Mouse (Mus musculus): Measurements from ENCODE around the gene Ddc. TPM values are rescaled to one million over a fixed set of nuclear protein-coding genes. Genes with fewer than 3 reads are reported as not detected.

The Ddc gene
- total and polyA plus RNA-seq, 3 experiments, result 0.17 to 0.33 TPM; not detected in 1

GRCm38 (mm10) chr11:11878278-11878980, 19.5 kb downstream of the Ddc start:
- in situ Hi-C loops (cut with MboI; ENCODE audit: low pct_ligation_motif_present, low pct_unique_long_range_greater_than_20kb, low sequenced_read_pairs) (no loop called here), dilution Hi-C loops (cut with MboI; ENCODE audit: extremely low pct_ligation_motif_present, extremely low pct_unique_long_range_greater_than_20kb, low sequenced_read_pairs) (no loop called here)
- H3K27ac ChIP-seq (ENCODE audit: insufficient read depth, low read depth), result no peak overlapping the region
- no peaks in the 10 kb centered on the region for H3K79me2 ChIP-seq (replicated peaks; ENCODE audit: control insufficient read depth, extremely low read depth, insufficient read depth, poor library complexity, severe bottlenecking)
- H3K36me3 ChIP-seq (replicated peaks in 1 of 2; ENCODE audit: control insufficient read depth in 1 of 2, insufficient read depth in 1 of 2, low read length in 1 of 2), result no peaks in the 10 kb centered on the region
- no peaks in the 10 kb centered on the region for H3K27me3 ChIP-seq (replicated peaks)
- no peak overlapping the region for H3K4me2 ChIP-seq (ENCODE audit: insufficient read depth, low read depth, poor library complexity, severe bottlenecking)
- TF ChIP-seq ZMIZ1 (IDR thresholded peaks at IDR 0.05; ENCODE audit: low read depth, low read length), result no peak
- peak; percentile 7; the same call in 1 of the 2 replicates for TF ChIP-seq ZNF384 (IDR thresholded peaks at IDR 0.05; ENCODE audit: low read depth, low read length)
- DNase-seq (ENCODE audit: extremely low read depth), result no peak
- H3K4me3 ChIP-seq (replicated peaks in 1 of 3; ENCODE audit: low read depth in 2 of 3, low read length in 2 of 3, poor library complexity in 1 of 3), result no peak overlapping the region
- no peak overlapping the region for H3K9ac ChIP-seq (ENCODE audit: insufficient read depth, low read depth)
- peaks cover 2 to 22% of the 10 kb centered on the region in 2 experiments; a peak in 2 of 4 replicates for H3K4me1 ChIP-seq (ENCODE audit: control insufficient read depth in 1 of 2, insufficient read depth in 2 of 2)
- no peaks in the 10 kb centered on the region for H3K9me3 ChIP-seq (replicated peaks; ENCODE audit: low read length)

- H3K4me3 ChIP-seq (replicated peaks in 1 of 3; ENCODE audit: low read depth in 2 of 3, low read length in 2 of 3, poor library complexity in 1 of 3), result no peak overlapping the region
- DNase-seq (ENCODE audit: extremely low read depth), result no peak
- H3K9me3 ChIP-seq (replicated peaks; ENCODE audit: low read length), result no peaks in the 10 kb centered on the region
- peaks cover under 1 to 22% of the 10 kb centered on the region in 2 experiments; a peak in 2 of 4 replicates for H3K4me1 ChIP-seq (ENCODE audit: control insufficient read depth in 1 of 2, insufficient read depth in 2 of 2)
- no peaks in the 10 kb centered on the region for H3K36me3 ChIP-seq (replicated peaks in 1 of 2; ENCODE audit: control insufficient read depth in 1 of 2, insufficient read depth in 1 of 2, low read length in 1 of 2)
- no peaks in the 10 kb centered on the region for H3K79me2 ChIP-seq (replicated peaks; ENCODE audit: control insufficient read depth, extremely low read depth, insufficient read depth, poor library complexity, severe bottlenecking)
- no peaks in the 10 kb centered on the region for H3K27me3 ChIP-seq (replicated peaks)
- in situ Hi-C loops (cut with MboI; ENCODE audit: low pct_ligation_motif_present, low pct_unique_long_range_greater_than_20kb, low sequenced_read_pairs) (no loop called here), dilution Hi-C loops (cut with MboI; ENCODE audit: extremely low pct_ligation_motif_present, extremely low pct_unique_long_range_greater_than_20kb, low sequenced_read_pairs) (no loop called here)
- no peak overlapping the region for H3K27ac ChIP-seq (ENCODE audit: insufficient read depth, low read depth)
- no peak overlapping the region for H3K4me2 ChIP-seq (ENCODE audit: insufficient read depth, low read depth, poor library complexity, severe bottlenecking)
- no peak overlapping the region for H3K9ac ChIP-seq (ENCODE audit: insufficient read depth, low read depth)
- TF ChIP-seq JUND (conservative IDR thresholded peaks at IDR 0.05; ENCODE audit: low read depth, low read length), result no peak
- TF ChIP-seq MXI1 (IDR thresholded peaks at IDR 0.05; ENCODE audit: low read depth, low read length), result no peak
- TF ChIP-seq SIN3A (IDR thresholded peaks at IDR 0.05; ENCODE audit: low read length), result no peak
- TF ChIP-seq NELFE (IDR thresholded peaks at IDR 0.05; ENCODE audit: low read depth, low read length), result no peak
- TF ChIP-seq E2F4 (IDR thresholded peaks at IDR 0.05; ENCODE audit: insufficient replicate concordance, low read depth, low read length), result no peak
- no peak for TF ChIP-seq TBP (conservative IDR thresholded peaks at IDR 0.05; ENCODE audit: low read depth, low read length)
- no peak for TF ChIP-seq ZMIZ1 (IDR thresholded peaks at IDR 0.05; ENCODE audit: low read depth, low read length)
- TF ChIP-seq MEF2A (IDR thresholded peaks at IDR 0.05; ENCODE audit: borderline replicate concordance, low read depth, low read length), result no peak
- TF ChIP-seq POLR2AphosphoS2 (IDR thresholded peaks at IDR 0.05; ENCODE audit: low read depth, low read length), result no peak
Observed at GRCm38 (mm10) chr11:11877891-11878277, 20.1 kb downstream of the Ddc start.

- DNase-seq (ENCODE audit: extremely low read depth), result no peak
- Histone ChIP-seq H3K9ac (ENCODE audit: insufficient read depth, low read depth) (no peak overlapping the region), H3K4me2 (ENCODE audit: insufficient read depth, low read depth, poor library complexity, severe bottlenecking) (no peak overlapping the region), H3K27me3 (replicated peaks) (no peaks in the 10 kb centered on the region), H3K36me3 (replicated peaks in 1 of 2; ENCODE audit: control insufficient read depth in 1 of 2, insufficient read depth in 1 of 2, low read length in 1 of 2) (no peaks in the 10 kb centered on the region), H3K27ac (ENCODE audit: insufficient read depth, low read depth) (no peak overlapping the region), H3K4me1 (ENCODE audit: control insufficient read depth in 1 of 2, insufficient read depth in 2 of 2) (peaks cover 0 to 29% of the 10 kb centered on the region in 2 experiments; a peak in 2 of 4 replicates), H3K79me2 (replicated peaks; ENCODE audit: control insufficient read depth, extremely low read depth, insufficient read depth, poor library complexity, severe bottlenecking) (no peaks in the 10 kb centered on the region), H3K9me3 (replicated peaks; ENCODE audit: low read length) (no peaks in the 10 kb centered on the region), H3K4me3 (replicated peaks in 1 of 3; ENCODE audit: low read depth in 2 of 3, low read length in 2 of 3, poor library complexity in 1 of 3) (no peak overlapping the region)
- dilution Hi-C loops (cut with MboI; ENCODE audit: extremely low pct_ligation_motif_present, extremely low pct_unique_long_range_greater_than_20kb, low sequenced_read_pairs) (no loop called here), in situ Hi-C loops (cut with MboI; ENCODE audit: low pct_ligation_motif_present, low pct_unique_long_range_greater_than_20kb, low sequenced_read_pairs) (no loop called here)
- TF ChIP-seq POLR2AphosphoS2 (IDR thresholded peaks at IDR 0.05; ENCODE audit: low read depth, low read length), result no peak
- no peak for TF ChIP-seq ETS1 (conservative IDR thresholded peaks at IDR 0.05; ENCODE audit: low read depth, low read length)
- no peak for TF ChIP-seq UBTF (IDR thresholded peaks at IDR 0.05; ENCODE audit: low read depth, low read length)
- TF ChIP-seq TCF12 (IDR thresholded peaks at IDR 0.05; ENCODE audit: low read depth, low read length), result no peak
- no peak for TF ChIP-seq ELF1 (IDR thresholded peaks at IDR 0.05; ENCODE audit: low read depth, low read length)
- TF ChIP-seq RAD21 (IDR thresholded peaks at IDR 0.05; ENCODE audit: low read depth, low read length), result no peak
- TF ChIP-seq CHD2 (IDR thresholded peaks at IDR 0.05; ENCODE audit: low read length), result no peak
- no peak for TF ChIP-seq BHLHE40 (IDR thresholded peaks at IDR 0.05; ENCODE audit: low read depth, low read length)
- no peak for TF ChIP-seq CTCF (conservative IDR thresholded peaks at IDR 0.05 in 1 of 2, IDR thresholded peaks at IDR 0.05 in 1 of 2; ENCODE audit: low read depth in 2 of 2, low read length in 2 of 2)
- TF ChIP-seq ZMIZ1 (IDR thresholded peaks at IDR 0.05; ENCODE audit: low read depth, low read length), result no peak
- no peak for TF ChIP-seq GABPA (IDR thresholded peaks at IDR 0.05; ENCODE audit: insufficient replicate concordance, low read depth, low read length)
- no peak for TF ChIP-seq KAT2A (IDR thresholded peaks at IDR 0.05; ENCODE audit: insufficient replicate concordance, low read length)
- no peak for TF ChIP-seq NELFE (IDR thresholded peaks at IDR 0.05; ENCODE audit: low read depth, low read length)
Observed at GRCm38 (mm10) chr11:11876366-11876765, 21.6 kb downstream of the Ddc start.

Data from CH12.LX (cell line).